Mouse (Mus musculus) cortical plate, adult 2 months (tissue): Measurements from ENCODE around the gene Gpld1. TPM values are rescaled to one million over a fixed set of nuclear protein-coding genes. Genes with fewer than 3 reads are reported as not detected.

Source experiments
- H3K27ac ChIP-seq: fragments of 200-500 bp; 2 replicates; pipeline ENCODE4 v1.5.1; 2012; ENCODE audit warnings: low read length, control low read depth, inconsistent platforms; ENCODE audit not compliant: insufficient read depth
- H3K4me1 ChIP-seq: fragments of 200-500 bp; 2 replicates; pipeline ENCODE4 v1.6.1; 2011; ENCODE audit warnings: low read length; ENCODE audit not compliant: control insufficient read depth, insufficient read depth
- H3K4me3 ChIP-seq: fragments of 200-500 bp; 2 replicates; pipeline ENCODE4 v1.5.1; 2011; ENCODE audit warnings: mild to moderate bottlenecking, low read length, control low read depth; ENCODE audit not compliant: insufficient read depth
- CTCF ChIP-seq: fragments of 200-500 bp; IDR thresholded peaks from 2 replicates; pipeline ENCODE4 v1.5.1; 2011; ENCODE audit warnings: mild to moderate bottlenecking, control low read depth, low read length; ENCODE audit not compliant: insufficient read depth; ENCODE audit errors: extremely low read depth
- POLR2A ChIP-seq: fragments of 200-500 bp; IDR thresholded peaks from 2 replicates; pipeline ENCODE4 v1.6.1; 2011; ENCODE audit warnings: mild to moderate bottlenecking, low read length, control low read depth; ENCODE audit not compliant: insufficient read depth; ENCODE audit errors: extremely low read depth
- polyA plus RNA-seq: library from polyadenylated mRNA; depleted of rRNA; stranded (reverse); fragments of >200 nt; gene quantifications from 2 replicates; pipeline ENCODE4 v1.2.3, GENCODE M21; 2012

The Gpld1 gene
- polyA plus RNA-seq, 1 experiment: 22.6 TPM

GRCm38 (mm10) chr13:24920333-24920977 lies 22.5 kb upstream of the Gpld1 start:
- TF ChIP-seq POLR2A (no peak), CTCF (peak; percentile 59; the same call in 1 of the 2 replicates)
- Histone ChIP-seq H3K4me1 (no peaks in the 10 kb centered on the region), H3K4me3 (no peak overlapping the region), H3K27ac (no peak overlapping the region)

GRCm38 (mm10) chr13:24921281-24921680 lies 21.7 kb upstream of the Gpld1 start:
- Histone ChIP-seq H3K4me3 (no peak overlapping the region), H3K4me1 (no peaks in the 10 kb centered on the region), H3K27ac (no peak overlapping the region)
- TF ChIP-seq CTCF (no peak), POLR2A (no peak)

- Histone ChIP-seq H3K4me1 (no peaks in the 10 kb centered on the region), H3K4me3 (no peak overlapping the region), H3K27ac (no peak overlapping the region)
- TF ChIP-seq POLR2A: no peak
- TF ChIP-seq CTCF: no peak
Measured at GRCm38 (mm10) chr13:24923991-24924390, 19.0 kb upstream of the Gpld1 start.

DNA sequence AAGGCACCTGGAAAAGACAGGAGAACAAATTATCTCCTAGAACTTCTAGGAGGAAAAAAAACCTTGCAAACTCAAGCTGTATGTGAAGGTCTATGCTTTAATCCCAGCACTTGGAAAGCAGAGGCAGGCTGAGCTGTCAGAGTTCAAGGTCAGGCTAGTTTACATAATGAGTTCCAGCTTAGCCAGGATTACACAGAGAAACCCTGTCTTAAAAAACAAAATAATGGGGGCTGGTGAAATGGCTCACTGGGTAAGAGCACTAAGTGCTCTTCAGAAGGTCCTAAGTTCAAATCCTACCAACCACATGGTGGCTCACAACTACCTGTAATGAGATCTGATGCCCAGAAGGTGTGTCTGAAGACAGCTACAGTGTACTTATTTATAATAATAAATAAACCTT lies 12.4 kb upstream of the Gpld1 start:
- no peaks in the 10 kb centered on the region for H3K4me1 ChIP-seq
- no peak overlapping the region for H3K4me3 ChIP-seq
- TF ChIP-seq CTCF: no peak
- no peak for TF ChIP-seq POLR2A
- H3K27ac ChIP-seq: no peak overlapping the region

- Histone ChIP-seq H3K4me3 (no peak overlapping the region), H3K27ac (no peak overlapping the region), H3K4me1 (0 out of 2 replicates have a peak, but pooled peaks cover 3% of the 10 kb centered on the region)
- TF ChIP-seq CTCF: no peak
- no peak for TF ChIP-seq POLR2A
Measured at GRCm38 (mm10) chr13:24933199-24933598, 9.8 kb upstream of the Gpld1 start.

DNA sequence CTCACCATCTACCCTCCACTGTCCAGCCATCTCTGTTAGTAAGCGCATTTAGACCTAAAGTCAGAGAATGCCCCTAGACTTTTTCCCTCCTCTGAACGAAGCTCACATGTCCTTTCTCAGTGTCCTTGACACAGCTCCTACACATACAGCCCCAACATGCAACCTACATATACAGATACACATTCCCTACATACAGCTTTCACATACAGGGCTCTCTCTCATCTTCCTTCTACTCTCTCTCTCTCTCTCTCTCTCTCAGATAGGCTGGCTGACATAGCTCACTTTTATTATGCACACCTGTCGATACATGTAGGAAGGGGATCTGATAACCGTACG lies 6.2 kb upstream of the Gpld1 start:
- peak overlapping the region; percentile 88 for H3K4me3 ChIP-seq
- TF ChIP-seq POLR2A: no peak
- TF ChIP-seq CTCF: no peak
- peaks cover 5% of the 10 kb centered on the region; the same call in 1 of the 2 replicates for H3K4me1 ChIP-seq
- no peak overlapping the region for H3K27ac ChIP-seq

GRCm38 (mm10) chr13:24937108-24937838 lies 5.7 kb upstream of the Gpld1 start, which contains the start of gene Aldh5a1:
Gene Aldh5a1 (minus strand): TSS chr13:24937661.
- Histone ChIP-seq H3K4me1 (peaks cover 5% of the 10 kb centered on the region; the same call in 1 of the 2 replicates), H3K4me3 (peak within 1 kb of the TSS; percentile 88), H3K27ac (peak within 1 kb of the TSS; percentile 91)
- TF ChIP-seq CTCF (peak; percentile 31; the same call in 1 of the 2 replicates), POLR2A (0 out of 2 replicates have a peak, but pooled peaks have one; percentile 33)

DNA sequence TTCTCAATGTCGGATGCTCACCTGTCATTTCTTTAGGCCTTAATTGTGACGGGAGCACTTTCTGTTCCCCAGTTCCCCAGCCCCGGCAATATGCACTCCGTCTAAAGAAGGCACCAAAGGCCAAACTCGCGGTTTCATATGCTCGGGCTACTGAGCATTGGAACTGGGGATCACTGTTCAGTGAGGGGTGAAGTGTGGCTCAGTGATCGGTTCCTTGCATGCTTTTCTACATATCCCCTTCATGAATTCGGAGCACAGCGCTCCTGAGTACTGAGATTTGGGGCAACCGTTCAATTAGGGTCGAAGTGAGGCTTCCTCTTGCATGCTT lies 5.1 kb upstream of the Gpld1 start:
- Histone ChIP-seq H3K4me1 (peaks cover 5% of the 10 kb centered on the region; the same call in 1 of the 2 replicates), H3K4me3 (peak overlapping the region; percentile 88), H3K27ac (peak overlapping the region; percentile 24; the same call in 1 of the 2 replicates)
- TF ChIP-seq POLR2A (no peak), CTCF (no peak)

GRCm38 (mm10) chr13:24938683-24939082 lies 4.3 kb upstream of the Gpld1 start:
- Histone ChIP-seq H3K4me1 (peaks cover 5% of the 10 kb centered on the region; the same call in 1 of the 2 replicates), H3K4me3 (no peak overlapping the region), H3K27ac (no peak overlapping the region)
- TF ChIP-seq CTCF: peak; percentile 64
- no peak for TF ChIP-seq POLR2A

GRCm38 (mm10) chr13:24939472-24939871 lies 3.5 kb upstream of the Gpld1 start:
- TF ChIP-seq CTCF (no peak), POLR2A (no peak)
- peaks cover 5% of the 10 kb centered on the region; the same call in 1 of the 2 replicates for H3K4me1 ChIP-seq
- H3K4me3 ChIP-seq: no peak overlapping the region
- no peak overlapping the region for H3K27ac ChIP-seq
